8 mouse cellular contexts compared by ENCODE assay signal in genomic region chr12:55344583-55344982, GRCm38 (mm10). TPM values are rescaled to one million over a fixed set of nuclear protein-coding genes. Genes with fewer than 3 reads are reported as not detected.
DNase-seq lines count a peak whose midpoint lies in the region; ATAC-seq and TF ChIP-seq lines count a peak whose summit lies in the region.

No protein-coding gene starts in this region.

- ATAC-seq in forebrain, embryonic 16.5 days: no peak
- ATAC-seq in forebrain, embryonic 11.5 days (replicated peaks; ENCODE audit: low FRiP score): no peak
- ATAC-seq in midbrain, embryonic 13.5 days: peak; percentile 40; the same call in 1 of the 2 replicates
- ATAC-seq in midbrain, embryonic 11.5 days (ENCODE audit: low FRiP score): no peak
- ATAC-seq in stomach, postnatal 0 days (ENCODE audit: low FRiP score, low TSS enrichment): no peak

- WGBS in forebrain, embryonic 16.5 days: 77% methylated on average over 13 of the region's 13 CpGs
- 86% methylated on average over 13 of the region's 13 CpGs for WGBS in forebrain, embryonic 11.5 days
- WGBS in midbrain, embryonic 13.5 days: 82% methylated on average over 13 of the region's 13 CpGs
- 83% methylated on average over 13 of the region's 13 CpGs for WGBS in midbrain, embryonic 11.5 days
- 57% methylated on average over 13 of the region's 13 CpGs for WGBS in stomach, postnatal 0 days
- 71% methylated on average over 13 of the region's 13 CpGs for WGBS in cerebellum, adult 2 months

- no peaks in the 10 kb centered on the region for H3K4me1 ChIP-seq in forebrain, embryonic 16.5 days (replicated peaks; ENCODE audit: control insufficient read depth, insufficient read depth, low read length)
- no peaks in the 10 kb centered on the region for H3K4me1 ChIP-seq in forebrain, embryonic 11.5 days (replicated peaks; ENCODE audit: control insufficient read depth, insufficient read depth, low read length)
- H3K4me1 ChIP-seq in midbrain, embryonic 13.5 days (replicated peaks): no peaks in the 10 kb centered on the region
- no peaks in the 10 kb centered on the region for H3K4me1 ChIP-seq in midbrain, embryonic 11.5 days (ENCODE audit: control insufficient read depth, insufficient read depth, low read length)
- H3K4me1 ChIP-seq in stomach, postnatal 0 days (replicated peaks; ENCODE audit: control insufficient read depth, insufficient read depth): 0 out of 2 replicates have a peak, but pooled peaks cover 2% of the 10 kb centered on the region
- no peaks in the 10 kb centered on the region for H3K4me1 ChIP-seq in cerebellum, adult 2 months (ENCODE audit: control insufficient read depth, insufficient read depth, low read length)

- peak; percentile 31; the same call in 1 of the 2 replicates for TF ChIP-seq CTCF in stomach, postnatal 0 days (IDR thresholded peaks at IDR 0.05; ENCODE audit: low read depth)
- no peak for TF ChIP-seq CTCF in cerebellum, adult 2 months (IDR thresholded peaks at IDR 0.05; ENCODE audit: borderline replicate concordance, insufficient read depth, low read depth, low read length)

- no peak for DNase-seq in forebrain, embryonic 11.5 days (ENCODE audit: low spot score)
- no peak for DNase-seq in midbrain, embryonic 11.5 days (ENCODE audit: low spot score, missing footprints)
- peak; percentile 33 for DNase-seq in kidney, adult 9 months
- DNase-seq in stomach, postnatal 0 days (ENCODE audit: low spot score): peak; percentile 24
- no peak for DNase-seq in cerebellum, adult 2 months
- DNase-seq in right cerebral cortex, adult 18-20 months: no peak

- no peak overlapping the region for H3K4me2 ChIP-seq in forebrain, embryonic 16.5 days (ENCODE audit: low read length)
- no peak overlapping the region for H3K4me2 ChIP-seq in forebrain, embryonic 11.5 days (ENCODE audit: low read depth, low read length, severe bottlenecking)
- no peak overlapping the region for H3K4me2 ChIP-seq in midbrain, embryonic 13.5 days (replicated peaks)
- H3K4me2 ChIP-seq in midbrain, embryonic 11.5 days: no peak overlapping the region
- no peak overlapping the region for H3K4me2 ChIP-seq in stomach, postnatal 0 days (replicated peaks; ENCODE audit: low read depth)

- TF ChIP-seq POLR2A in cerebellum, adult 2 months (IDR thresholded peaks at IDR 0.05; ENCODE audit: borderline replicate concordance, insufficient read depth, low read length): no peak

- no peaks in the 10 kb centered on the region for H3K9me3 ChIP-seq in forebrain, embryonic 16.5 days (ENCODE audit: control insufficient read depth, low read length)
- H3K9me3 ChIP-seq in forebrain, embryonic 11.5 days (ENCODE audit: control insufficient read depth, low read length): no peaks in the 10 kb centered on the region
- no peaks in the 10 kb centered on the region for H3K9me3 ChIP-seq in midbrain, embryonic 13.5 days
- no peaks in the 10 kb centered on the region for H3K9me3 ChIP-seq in midbrain, embryonic 11.5 days (ENCODE audit: control insufficient read depth, low read length)
- H3K9me3 ChIP-seq in stomach, postnatal 0 days (ENCODE audit: control insufficient read depth, low read length): no peaks in the 10 kb centered on the region

- H3K4me3 ChIP-seq in forebrain, embryonic 16.5 days (replicated peaks; ENCODE audit: low read length): no peak overlapping the region
- no peak overlapping the region for H3K4me3 ChIP-seq in forebrain, embryonic 11.5 days (ENCODE audit: low read depth, low read length)
- no peak overlapping the region for H3K4me3 ChIP-seq in midbrain, embryonic 13.5 days (replicated peaks)
- H3K4me3 ChIP-seq in midbrain, embryonic 11.5 days (ENCODE audit: low read depth, low read length): no peak overlapping the region
- H3K4me3 ChIP-seq in stomach, postnatal 0 days (ENCODE audit: low read depth, low read length): no peak overlapping the region
- no peak overlapping the region for H3K4me3 ChIP-seq in cerebellum, adult 2 months (replicated peaks; ENCODE audit: insufficient read depth, low read depth, low read length)

- H3K9ac ChIP-seq in forebrain, embryonic 16.5 days (replicated peaks; ENCODE audit: low read depth, low read length): no peak overlapping the region
- no peak overlapping the region for H3K9ac ChIP-seq in forebrain, embryonic 11.5 days (ENCODE audit: low read length)
- no peak overlapping the region for H3K9ac ChIP-seq in midbrain, embryonic 13.5 days (replicated peaks)
- no peak overlapping the region for H3K9ac ChIP-seq in midbrain, embryonic 11.5 days (ENCODE audit: low read length)
- no peak overlapping the region for H3K9ac ChIP-seq in stomach, postnatal 0 days (ENCODE audit: low read length)

- no peaks in the 10 kb centered on the region for H3K27me3 ChIP-seq in forebrain, embryonic 16.5 days (replicated peaks; ENCODE audit: control insufficient read depth, insufficient read depth, low read length)
- H3K27me3 ChIP-seq in forebrain, embryonic 11.5 days (ENCODE audit: control insufficient read depth, insufficient read depth, low read length): no peaks in the 10 kb centered on the region
- H3K27me3 ChIP-seq in midbrain, embryonic 13.5 days: no peaks in the 10 kb centered on the region
- H3K27me3 ChIP-seq in midbrain, embryonic 11.5 days (ENCODE audit: control insufficient read depth, insufficient read depth, low read length): no peaks in the 10 kb centered on the region
- H3K27me3 ChIP-seq in stomach, postnatal 0 days (ENCODE audit: control insufficient read depth, insufficient read depth, low read length): no peaks in the 10 kb centered on the region
- no peaks in the 10 kb centered on the region for H3K27me3 ChIP-seq in cerebellum, adult 2 months (ENCODE audit: control insufficient read depth, insufficient read depth, low read length)

- TF ChIP-seq EP300 in stomach, postnatal 0 days (optimal IDR thresholded peaks at IDR 0.05): no peak

- H3K27ac ChIP-seq in forebrain, embryonic 16.5 days (ENCODE audit: low read length): peak overlapping the region; percentile 18; the same call in 1 of the 2 replicates
- H3K27ac ChIP-seq in forebrain, embryonic 11.5 days (ENCODE audit: low read depth, low read length): no peak overlapping the region
- H3K27ac ChIP-seq in midbrain, embryonic 13.5 days: peak overlapping the region; percentile 58
- no peak overlapping the region for H3K27ac ChIP-seq in midbrain, embryonic 11.5 days (ENCODE audit: low read depth, low read length)
- peak overlapping the region; percentile 45; the same call in 1 of the 2 replicates for H3K27ac ChIP-seq in stomach, postnatal 0 days (replicated peaks)
- H3K27ac ChIP-seq in cerebellum, adult 2 months (ENCODE audit: insufficient read depth, low read length): no peak overlapping the region

- no peaks in the 10 kb centered on the region for H3K36me3 ChIP-seq in forebrain, embryonic 16.5 days (ENCODE audit: control insufficient read depth, insufficient read depth)
- no peaks in the 10 kb centered on the region for H3K36me3 ChIP-seq in forebrain, embryonic 11.5 days (ENCODE audit: control insufficient read depth, insufficient read depth, low read length)
- H3K36me3 ChIP-seq in midbrain, embryonic 13.5 days: no peaks in the 10 kb centered on the region
- H3K36me3 ChIP-seq in midbrain, embryonic 11.5 days (ENCODE audit: control insufficient read depth, insufficient read depth, low read length): no peaks in the 10 kb centered on the region
- no peaks in the 10 kb centered on the region for H3K36me3 ChIP-seq in stomach, postnatal 0 days (ENCODE audit: control insufficient read depth, insufficient read depth, low read length)

RNA-seq across cellular contexts. Expression of gene Psma6, which starts 39.4 kb away (rescaled TPM):
- 434 and 452 TPM in 2 replicates for polyA plus RNA-seq in forebrain, embryonic 16.5 days (2015; fragmentation: Nextera tagmentation; extraction: Ambion mirVana)
- polyA plus RNA-seq in forebrain, embryonic 11.5 days (2014; fragmentation: Nextera tagmentation; extraction: Ambion mirVana): 425 and 448 TPM in 2 replicates
- 464 and 465 TPM in 2 replicates for polyA plus RNA-seq in midbrain, embryonic 13.5 days (2015; fragmentation: Nextera tagmentation; extraction: Ambion mirVana)
- polyA plus RNA-seq in midbrain, embryonic 11.5 days (2014; fragmentation: Nextera tagmentation; extraction: Ambion mirVana): 506 and 513 TPM in 2 replicates
- polyA plus RNA-seq in stomach, postnatal 0 days (2015; fragmentation: Nextera tagmentation; extraction: Ambion mirVana): 357 and 358 TPM in 2 replicates
- polyA plus RNA-seq in cerebellum, adult 2 months (2012; rRNA removed): 147 TPM in 2 replicates

RNA-seq across cellular contexts. Expression of gene Ppp2r3c, which starts 41.8 kb away (rescaled TPM):
- polyA plus RNA-seq in forebrain, embryonic 16.5 days (2015; fragmentation: Nextera tagmentation; extraction: Ambion mirVana): 23.2 and 23.7 TPM in 2 replicates
- polyA plus RNA-seq in forebrain, embryonic 11.5 days (2014; fragmentation: Nextera tagmentation; extraction: Ambion mirVana): 28.4 and 35.8 TPM in 2 replicates
- 26.9 and 29.6 TPM in 2 replicates for polyA plus RNA-seq in midbrain, embryonic 13.5 days (2015; fragmentation: Nextera tagmentation; extraction: Ambion mirVana)
- 33.4 and 37.4 TPM in 2 replicates for polyA plus RNA-seq in midbrain, embryonic 11.5 days (2014; fragmentation: Nextera tagmentation; extraction: Ambion mirVana)
- 7.2 and 8.0 TPM in 2 replicates for polyA plus RNA-seq in stomach, postnatal 0 days (2015; fragmentation: Nextera tagmentation; extraction: Ambion mirVana)
- 12.9 and 13.2 TPM in 2 replicates for polyA plus RNA-seq in cerebellum, adult 2 months (2012; rRNA removed)

RNA-seq across cellular contexts. Expression of gene 1110008L16Rik, which starts 45.2 kb away (rescaled TPM):
- 12.2 and 13.3 TPM in 2 replicates for polyA plus RNA-seq in forebrain, embryonic 16.5 days (2015; fragmentation: Nextera tagmentation; extraction: Ambion mirVana)
- polyA plus RNA-seq in forebrain, embryonic 11.5 days (2014; fragmentation: Nextera tagmentation; extraction: Ambion mirVana): 15.6 and 16.0 TPM in 2 replicates
- 9.2 and 11.6 TPM in 2 replicates for polyA plus RNA-seq in midbrain, embryonic 13.5 days (2015; fragmentation: Nextera tagmentation; extraction: Ambion mirVana)
- 17.1 and 17.9 TPM in 2 replicates for polyA plus RNA-seq in midbrain, embryonic 11.5 days (2014; fragmentation: Nextera tagmentation; extraction: Ambion mirVana)
- polyA plus RNA-seq in stomach, postnatal 0 days (2015; fragmentation: Nextera tagmentation; extraction: Ambion mirVana): 30.0 and 30.2 TPM in 2 replicates
- 5.7 and 6.5 TPM in 2 replicates for polyA plus RNA-seq in cerebellum, adult 2 months (2012; rRNA removed)

Comparison
In these comparisons a context has a peak if more than half of its experiments do, and no peak if none do; other contexts are left out.
1. H3K27ac ChIP-seq: peak in forebrain, embryonic 16.5 days (single experiment), midbrain, embryonic 13.5 days (single experiment) and stomach, postnatal 0 days (single experiment); none in forebrain, embryonic 11.5 days (single experiment), midbrain, embryonic 11.5 days (single experiment) and cerebellum, adult 2 months (single experiment).
2. DNase-seq: peak in kidney, adult 9 months (single experiment) and stomach, postnatal 0 days (single experiment); none in forebrain, embryonic 11.5 days (single experiment), midbrain, embryonic 11.5 days (single experiment), cerebellum, adult 2 months (0 of 2) and right cerebral cortex, adult 18-20 months (single experiment).